Mouse (Mus musculus) colon, adult 2 months (tissue): Measurements from ENCODE around the gene Dupd1. TPM values are rescaled to one million over a fixed set of nuclear protein-coding genes. Genes with fewer than 3 reads are reported as not detected.

Source experiments
- polyA plus RNA-seq: library from polyadenylated mRNA; depleted of rRNA; stranded (reverse); fragments of >200 nt; gene quantifications from 2 replicates; pipeline ENCODE4 v1.2.3, GENCODE M21; 2012; rRNA removed

Dupd1 gene
- not detected in 2 replicates for polyA plus RNA-seq

GRCm38 (mm10) chr14:21714486-21714885 lies at the start of gene Dupd1:
Gene Dupd1, minus strand, starts transcription at chr14:21714576.

DNA sequence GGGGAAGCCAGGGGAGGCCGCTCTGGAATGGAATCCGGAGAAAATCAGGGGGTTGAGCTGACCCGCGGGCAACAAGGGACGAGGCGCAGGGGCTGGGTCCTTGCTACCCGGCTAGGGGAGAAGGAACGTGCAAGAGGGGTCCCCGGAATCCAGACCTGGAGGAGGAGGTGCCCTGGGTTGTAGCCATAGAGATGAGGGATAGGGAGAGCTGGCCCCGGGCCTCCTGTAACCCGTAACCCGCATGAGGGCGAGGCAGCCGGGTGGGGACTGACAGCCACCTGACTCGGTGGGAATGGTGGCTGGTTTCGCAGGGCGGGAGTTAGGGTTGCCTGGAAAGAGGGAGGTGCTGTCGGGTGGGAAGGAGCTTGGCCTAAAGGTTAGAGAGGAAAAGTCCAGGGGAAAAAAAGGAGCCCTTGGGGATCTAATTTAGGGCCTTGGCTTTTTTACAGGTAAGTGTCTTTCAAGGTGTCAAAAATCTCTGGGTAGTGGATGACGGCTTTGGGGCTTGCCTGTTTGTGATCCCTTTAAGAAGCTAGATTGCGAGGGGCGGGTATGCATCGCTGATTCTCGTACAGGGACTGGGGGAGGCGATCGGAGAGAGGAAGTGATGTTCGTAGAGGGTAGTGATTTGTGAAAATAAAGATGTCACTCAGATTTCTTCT lies 36.6 kb upstream of the Dupd1 start, which contains the start of gene Dusp13:
Gene Dusp13 (minus strand): TSS at position 301 of the 662 bp plus-strand sequence.

GRCm38 (mm10) chr14:21750008-21750880 lies 35.9 kb upstream of the Dupd1 start, which contains the start of gene Samd8:
Gene Samd8, plus strand, starts transcription at chr14:21750531.

Other genes with a start within 250 kb of the Dupd1 start
- gene Kat6b, start 233.1 kb downstream of the Dupd1 start, polyA plus RNA-seq = 9.2 TPM in 2 replicates
- 11.2 and 16.1 TPM in 2 replicates for gene Samd8, start 36.0 kb upstream of the Dupd1 start, polyA plus RNA-seq
- 1.5 and 2.0 TPM in 2 replicates for gene Dusp13, start 36.6 kb upstream of the Dupd1 start, polyA plus RNA-seq
- 256 and 258 TPM in 2 replicates for gene Vdac2, start 110.7 kb upstream of the Dupd1 start, polyA plus RNA-seq
- gene Comtd1, start 134.4 kb upstream of the Dupd1 start, polyA plus RNA-seq = 66.1 and 79.1 TPM in 2 replicates